ENCODE assay signal across 10 mouse cellular contexts in genomic region chr19:8724392-8724791, GRCm38 (mm10). TPM values are rescaled to one million over a fixed set of nuclear protein-coding genes. Genes with fewer than 3 reads are reported as not detected.
DNase-seq lines count a peak whose midpoint lies in the region; ATAC-seq and TF ChIP-seq lines count a peak whose summit lies in the region.
"Had no signal": no experiment of that assay in that cellular context is flagged by ENCODE, and none has a peak within 500 bp of the region (broad histone marks: within the 10 kb centered on the region; RNA-seq: fewer than 3 reads in every experiment).

No protein-coding gene starts in this region.

- peak overlapping the region; percentile 59 for H3K4me2 ChIP-seq in kidney, postnatal 0 days (ENCODE audit: low read length)
- H3K4me2 ChIP-seq in hindbrain, postnatal 0 days (ENCODE audit: low read depth, low read length): peak overlapping the region; percentile 73
- H3K4me2 ChIP-seq in midbrain, postnatal 0 days (ENCODE audit: low read depth, low read length, poor library complexity, severe bottlenecking): peak overlapping the region; percentile 59

- TF ChIP-seq POLR2A in cortical plate, adult 2 months (IDR thresholded peaks at IDR 0.05; ENCODE audit: extremely low read depth, insufficient read depth, low read length): no peak

- DNase-seq in kidney, postnatal 0 days (ENCODE audit: low spot score): no peak
- DNase-seq in kidney, postnatal 14 days: no peak
- DNase-seq in hindbrain, postnatal 0 days (ENCODE audit: low spot score): no peak
- DNase-seq in midbrain, postnatal 0 days (ENCODE audit: low spot score): no peak
- DNase-seq in right cerebral cortex, adult 2 months (ENCODE audit: low spot score in 2 of 2): no peak
- DNase-seq in urinary bladder, adult 2 months (ENCODE audit: low spot score): no peak
- no peak for DNase-seq in adrenal gland, postnatal 4 days (ENCODE audit: low spot score in 2 of 2)

- H3K36me3 ChIP-seq in kidney, postnatal 0 days (ENCODE audit: insufficient read depth, low read length): peaks cover 19% of the 10 kb centered on the region
- peaks cover 22% of the 10 kb centered on the region for H3K36me3 ChIP-seq in hindbrain, postnatal 0 days (ENCODE audit: insufficient read depth, low read length)
- peaks cover 11% of the 10 kb centered on the region; the same call in 1 of the 2 replicates for H3K36me3 ChIP-seq in midbrain, postnatal 0 days (ENCODE audit: insufficient read depth, low read length)

- H3K27me3 ChIP-seq in kidney, postnatal 0 days (ENCODE audit: insufficient read depth, low read length): no peaks in the 10 kb centered on the region
- no peaks in the 10 kb centered on the region for H3K27me3 ChIP-seq in hindbrain, postnatal 0 days (ENCODE audit: insufficient read depth, low read length)
- no peaks in the 10 kb centered on the region for H3K27me3 ChIP-seq in midbrain, postnatal 0 days (ENCODE audit: insufficient read depth, low read length)

- peak overlapping the region; percentile 73 for H3K9ac ChIP-seq in kidney, postnatal 0 days (ENCODE audit: low read depth, low read length)
- peak overlapping the region; percentile 88 for H3K9ac ChIP-seq in hindbrain, postnatal 0 days (replicated peaks; ENCODE audit: low read length)
- peak overlapping the region; percentile 14; the same call in 1 of the 2 replicates for H3K9ac ChIP-seq in midbrain, postnatal 0 days (replicated peaks; ENCODE audit: low read length, poor library complexity, severe bottlenecking)

- peak overlapping the region; percentile 55 for H3K4me3 ChIP-seq in kidney, postnatal 0 days (replicated peaks; ENCODE audit: low read depth, low read length)
- H3K4me3 ChIP-seq in cortical plate, adult 2 months (ENCODE audit: insufficient read depth, low read length): peak overlapping the region; percentile 86; the same call in 1 of the 2 replicates
- H3K4me3 ChIP-seq in hindbrain, postnatal 0 days (ENCODE audit: low read length): peak overlapping the region; percentile 71
- peak overlapping the region; percentile 69 for H3K4me3 ChIP-seq in midbrain, postnatal 0 days (ENCODE audit: low read depth, low read length)

- 2% methylated on average over 2 of the region's 2 CpGs for WGBS in kidney, postnatal 0 days
- 1% methylated on average over 2 of the region's 2 CpGs for WGBS in hindbrain, postnatal 0 days
- WGBS in midbrain, postnatal 0 days: 1% methylated on average over 2 of the region's 2 CpGs

- H3K4me1 ChIP-seq in kidney, postnatal 0 days (replicated peaks; ENCODE audit: insufficient read depth, low read length): peaks cover 12% of the 10 kb centered on the region; the same call in 1 of the 2 replicates
- H3K4me1 ChIP-seq in cortical plate, adult 2 months (ENCODE audit: control insufficient read depth, insufficient read depth, low read length): 0 out of 2 replicates have a peak, but pooled peaks cover 2% of the 10 kb centered on the region
- peaks cover 14% of the 10 kb centered on the region; the same call in 1 of the 2 replicates for H3K4me1 ChIP-seq in hindbrain, postnatal 0 days (ENCODE audit: insufficient read depth, low read length)
- H3K4me1 ChIP-seq in midbrain, postnatal 0 days (ENCODE audit: insufficient read depth, low read length): peaks cover 10% of the 10 kb centered on the region; the same call in 1 of the 2 replicates

- no peak overlapping the region; the same call in 1 of the 2 replicates for H3K27ac ChIP-seq in kidney, postnatal 0 days
- no peak overlapping the region for H3K27ac ChIP-seq in cortical plate, adult 2 months (ENCODE audit: insufficient read depth, low read length)
- H3K27ac ChIP-seq in hindbrain, postnatal 0 days: peak overlapping the region; percentile 98
- H3K27ac ChIP-seq in midbrain, postnatal 0 days (ENCODE audit: low read depth, low read length): no peak overlapping the region; the same call in 1 of the 2 replicates

- no peak for ATAC-seq in kidney, postnatal 0 days (replicated peaks; ENCODE audit: low FRiP score, low read depth)
- no peak for ATAC-seq in hindbrain, postnatal 0 days
- no peak for ATAC-seq in midbrain, postnatal 0 days (ENCODE audit: low FRiP score)
- ATAC-seq: activated CD4-positive, CD25-positive, alpha-beta regulatory T cell, adult 4 months had no signal

- H3K9me3 ChIP-seq in kidney, postnatal 0 days (replicated peaks; ENCODE audit: low read length): no peaks in the 10 kb centered on the region
- no peaks in the 10 kb centered on the region for H3K9me3 ChIP-seq in hindbrain, postnatal 0 days (ENCODE audit: low read length)
- no peaks in the 10 kb centered on the region for H3K9me3 ChIP-seq in midbrain, postnatal 0 days (ENCODE audit: low read length)

- no peak for TF ChIP-seq CTCF in kidney, postnatal 0 days (IDR thresholded peaks at IDR 0.05; ENCODE audit: low read depth)
- no peak for TF ChIP-seq CTCF in cortical plate, adult 2 months (IDR thresholded peaks at IDR 0.05; ENCODE audit: extremely low read depth, insufficient read depth, low read length)
- TF ChIP-seq CTCF in hindbrain, postnatal 0 days (IDR thresholded peaks at IDR 0.05; ENCODE audit: low read depth): no peak
- TF ChIP-seq CTCF in midbrain, postnatal 0 days (IDR thresholded peaks at IDR 0.05): no peak

RNA-seq across cellular contexts. Expression of gene Slc3a2, which starts 1.2 kb away (rescaled TPM):
- polyA plus RNA-seq in kidney, postnatal 0 days (2015; fragmentation: Nextera tagmentation; extraction: Ambion mirVana): 151 and 158 TPM in 2 replicates
- polyA plus RNA-seq in cortical plate, adult 2 months (2012; rRNA removed): 200 TPM in 2 replicates
- total RNA-seq in hindbrain, postnatal 0 days (2014; rRNA removed): 154 and 155 TPM in 2 replicates
- polyA plus RNA-seq in hindbrain, postnatal 0 days (2015; fragmentation: Nextera tagmentation; extraction: Ambion mirVana): 235 and 250 TPM in 2 replicates
- total RNA-seq in midbrain, postnatal 0 days (2014; rRNA removed): 111 and 133 TPM in 2 replicates
- 212 and 223 TPM in 2 replicates for polyA plus RNA-seq in midbrain, postnatal 0 days (2015; fragmentation: Nextera tagmentation; extraction: Ambion mirVana)
- polyA plus RNA-seq in urinary bladder, adult 2 months (2012; rRNA removed): 103 and 115 TPM in 2 replicates
- total RNA-seq in adrenal gland, postnatal 4 days (2021): 100 to 1,000 TPM; 161 to 174 TPM

RNA-seq across cellular contexts. Expression of gene Wdr74, which starts 11.2 kb away (rescaled TPM):
- 71.3 and 77.7 TPM in 2 replicates for polyA plus RNA-seq in kidney, postnatal 0 days (2015; fragmentation: Nextera tagmentation; extraction: Ambion mirVana)
- 50.2 and 51.3 TPM in 2 replicates for polyA plus RNA-seq in cortical plate, adult 2 months (2012; rRNA removed)
- total RNA-seq in hindbrain, postnatal 0 days (2014; rRNA removed): 46.7 and 49.7 TPM in 2 replicates
- 78.7 and 79.2 TPM in 2 replicates for polyA plus RNA-seq in hindbrain, postnatal 0 days (2015; fragmentation: Nextera tagmentation; extraction: Ambion mirVana)
- total RNA-seq in midbrain, postnatal 0 days (2014; rRNA removed): 50.9 and 65.7 TPM in 2 replicates
- polyA plus RNA-seq in midbrain, postnatal 0 days (2015; fragmentation: Nextera tagmentation; extraction: Ambion mirVana): 85.9 and 88.2 TPM in 2 replicates
- polyA plus RNA-seq in urinary bladder, adult 2 months (2012; rRNA removed): 37.9 and 45.9 TPM in 2 replicates
- 10 to 100 TPM; 64.2 to 64.3 TPM for total RNA-seq in adrenal gland, postnatal 4 days (2021)

RNA-seq across cellular contexts. Expression of gene 1700092M07Rik, which starts 16.1 kb away (rescaled TPM):
- polyA plus RNA-seq in kidney, postnatal 0 days (2015; fragmentation: Nextera tagmentation; extraction: Ambion mirVana): 0.75 and 1.1 TPM in 2 replicates
- 0.59 TPM in 1 of 2 replicates, not detected in the other for polyA plus RNA-seq in cortical plate, adult 2 months (2012; rRNA removed)
- total RNA-seq in hindbrain, postnatal 0 days (2014; rRNA removed): not detected in 2 replicates
- 0.66 and 0.85 TPM in 2 replicates for polyA plus RNA-seq in hindbrain, postnatal 0 days (2015; fragmentation: Nextera tagmentation; extraction: Ambion mirVana)
- not detected in 2 replicates for total RNA-seq in midbrain, postnatal 0 days (2014; rRNA removed)
- 0.64 TPM in 1 of 2 replicates, not detected in the other for polyA plus RNA-seq in midbrain, postnatal 0 days (2015; fragmentation: Nextera tagmentation; extraction: Ambion mirVana)
- 0.19 and 0.28 TPM in 2 replicates for polyA plus RNA-seq in urinary bladder, adult 2 months (2012; rRNA removed)
- 1 to 10 TPM; 2.3 to 2.5 TPM for total RNA-seq in adrenal gland, postnatal 4 days (2021)
- total RNA-seq: hematopoietic stem cell, adult 5-6 weeks had no signal
- polyA plus RNA-seq: activated CD4-positive, CD25-positive, alpha-beta regulatory T cell, adult 4 months had no signal

RNA-seq across cellular contexts. Expression of gene Stx5a, which starts 16.8 kb away (rescaled TPM):
- polyA plus RNA-seq in kidney, postnatal 0 days (2015; fragmentation: Nextera tagmentation; extraction: Ambion mirVana): 105 and 115 TPM in 2 replicates
- 106 and 109 TPM in 2 replicates for polyA plus RNA-seq in cortical plate, adult 2 months (2012; rRNA removed)
- 84.4 and 110 TPM in 2 replicates for total RNA-seq in hindbrain, postnatal 0 days (2014; rRNA removed)
- 95.3 and 104 TPM in 2 replicates for polyA plus RNA-seq in hindbrain, postnatal 0 days (2015; fragmentation: Nextera tagmentation; extraction: Ambion mirVana)
- total RNA-seq in midbrain, postnatal 0 days (2014; rRNA removed): 112 and 147 TPM in 2 replicates
- polyA plus RNA-seq in midbrain, postnatal 0 days (2015; fragmentation: Nextera tagmentation; extraction: Ambion mirVana): 104 and 106 TPM in 2 replicates
- 96.5 and 99.1 TPM in 2 replicates for polyA plus RNA-seq in urinary bladder, adult 2 months (2012; rRNA removed)
- 100 to 1,000 TPM; 118 to 125 TPM for total RNA-seq in adrenal gland, postnatal 4 days (2021)

RNA-seq across cellular contexts. Expression of gene Nxf1, which starts 32.5 kb away (rescaled TPM):
- 114 and 123 TPM in 2 replicates for polyA plus RNA-seq in kidney, postnatal 0 days (2015; fragmentation: Nextera tagmentation; extraction: Ambion mirVana)
- polyA plus RNA-seq in cortical plate, adult 2 months (2012; rRNA removed): 121 and 127 TPM in 2 replicates
- total RNA-seq in hindbrain, postnatal 0 days (2014; rRNA removed): 47.7 and 51.3 TPM in 2 replicates
- polyA plus RNA-seq in hindbrain, postnatal 0 days (2015; fragmentation: Nextera tagmentation; extraction: Ambion mirVana): 88.3 and 89.5 TPM in 2 replicates
- total RNA-seq in midbrain, postnatal 0 days (2014; rRNA removed): 67.4 and 75.6 TPM in 2 replicates
- polyA plus RNA-seq in midbrain, postnatal 0 days (2015; fragmentation: Nextera tagmentation; extraction: Ambion mirVana): 90.0 and 92.8 TPM in 2 replicates
- polyA plus RNA-seq in urinary bladder, adult 2 months (2012; rRNA removed): 196 and 275 TPM in 2 replicates
- total RNA-seq in adrenal gland, postnatal 4 days (2021): 100 to 1,000 TPM; 124 to 145 TPM

Comparison
In these comparisons a context has a peak if more than half of its experiments do, and no peak if none do; other contexts are left out.
1. H3K9ac ChIP-seq: peak in every context shown above with its lines; median percentile 88 in hindbrain, postnatal 0 days; 73 in kidney, postnatal 0 days; 14 in midbrain, postnatal 0 days.